Mouse (Mus musculus) midbrain, embryonic 16.5 days (tissue): Measurements from ENCODE around the gene Azin2. TPM values are rescaled to one million over a fixed set of nuclear protein-coding genes. Genes with fewer than 3 reads are reported as not detected.

Experiments
- ATAC-seq: fragments of 200-750 bp; cut with Nextera tagmentation; 2 replicates; pipeline ENCODE4 v1.8.0; 2017; ENCODE audit warnings: moderate TSS enrichment
- H3K27ac ChIP-seq: fragments of 300-500 bp; sonication (generic); 2 replicates; pipeline ENCODE4 v1.5.1; 2014; ENCODE audit warnings: mild to moderate bottlenecking, low read length, mixed read lengths
- H3K27me3 ChIP-seq: fragments of 300-500 bp; sonication (generic); 2 replicates; pipeline ENCODE4 v1.6.1; 2014; ENCODE audit warnings: low read depth, low read length, mixed read lengths; ENCODE audit not compliant: control insufficient read depth, insufficient read depth
- H3K36me3 ChIP-seq: fragments of 300-500 bp; sonication (generic); 2 replicates; pipeline ENCODE4 v1.6.1; 2014; ENCODE audit warnings: mild to moderate bottlenecking, low read length, moderate library complexity, mixed read lengths; ENCODE audit not compliant: control insufficient read depth, insufficient read depth
- H3K4me1 ChIP-seq: fragments of 300-500 bp; sonication (generic); 2 replicates; pipeline ENCODE4 v1.6.1; 2014; ENCODE audit warnings: mild to moderate bottlenecking, low read length, mixed read lengths; ENCODE audit not compliant: control insufficient read depth, insufficient read depth
- H3K4me2 ChIP-seq: fragments of 300-500 bp; sonication (generic); 2 replicates; pipeline ENCODE4 v1.6.1; 2014; ENCODE audit warnings: mild to moderate bottlenecking, low read length, mixed read lengths
- H3K4me3 ChIP-seq: fragments of 300-500 bp; sonication (generic); 2 replicates; pipeline ENCODE4 v1.5.1; 2014; ENCODE audit warnings: low read depth, mild to moderate bottlenecking, low read length, moderate library complexity, mixed read lengths
- H3K9ac ChIP-seq: fragments of 300-500 bp; sonication (generic); 2 replicates; pipeline ENCODE4 v1.6.1; 2014; ENCODE audit warnings: low read depth, low read length, mixed read lengths
- H3K9me3 ChIP-seq: fragments of 300-500 bp; sonication (generic); replicated peaks from 2 replicates; pipeline ENCODE4 v1.6.1; 2014; ENCODE audit warnings: mild to moderate bottlenecking, low read length, mixed read lengths; ENCODE audit not compliant: control insufficient read depth, poor library complexity, severe bottlenecking
- WGBS: fragments of 180-500 bp; shearing (Covaris S2); extraction: QIAGEN DNeasy Blood & Tissue Kit; methylation state at CpG from one replicate; pipeline ENCODE4 v1.1.7; 2014; 5-methylcytosine and 5-hydroxymethylcytosine counted together
- polyA plus RNA-seq: library from polyadenylated mRNA; unstranded; fragments of >200 nt; fragmentation: Nextera tagmentation; extraction: Ambion mirVana; gene quantifications from 2 replicates; pipeline ENCODE4 v1.2.1, GENCODE M21; 2015

The Azin2 gene
- polyA plus RNA-seq, 1 experiment from 2014 or later, result 20.2 TPM

- no peak overlapping the region for H3K9ac ChIP-seq
- H3K9me3 ChIP-seq, result no peaks in the 10 kb centered on the region
- ATAC-seq, result no peak
- H3K27ac ChIP-seq, result no peak overlapping the region
- H3K36me3 ChIP-seq, result no peaks in the 10 kb centered on the region
- WGBS, result 93% methylated on average over 12 of the region's 12 CpGs
- no peaks in the 10 kb centered on the region for H3K27me3 ChIP-seq
- H3K4me2 ChIP-seq, result no peak overlapping the region
- peaks cover 36% of the 10 kb centered on the region for H3K4me1 ChIP-seq
- H3K4me3 ChIP-seq, result no peak overlapping the region; the same call in 1 of the 2 replicates
Measured at GRCm38 (mm10) chr4:128889752-128890630, 72.3 kb downstream of the Azin2 start.

- no peak overlapping the region for H3K9ac ChIP-seq
- H3K27me3 ChIP-seq, result no peaks in the 10 kb centered on the region
- ATAC-seq, result no peak
- no peak overlapping the region for H3K27ac ChIP-seq
- 91% methylated on average over 6 of the region's 6 CpGs for WGBS
- H3K4me3 ChIP-seq, result no peak overlapping the region
- peaks cover 43% of the 10 kb centered on the region for H3K4me1 ChIP-seq
- H3K9me3 ChIP-seq, result no peaks in the 10 kb centered on the region
- no peak overlapping the region for H3K4me2 ChIP-seq
- H3K36me3 ChIP-seq, result no peaks in the 10 kb centered on the region
Measured at GRCm38 (mm10) chr4:128888436-128888990, 73.7 kb downstream of the Azin2 start.

- 34% methylated on average over 9 of the region's 9 CpGs for WGBS
- no peak for ATAC-seq
- H3K9me3 ChIP-seq, result no peaks in the 10 kb centered on the region
- H3K27me3 ChIP-seq, result no peaks in the 10 kb centered on the region
- no peaks in the 10 kb centered on the region for H3K36me3 ChIP-seq
- H3K4me3 ChIP-seq, result no peak overlapping the region
- H3K27ac ChIP-seq, result no peak overlapping the region
- H3K4me2 ChIP-seq, result no peak overlapping the region
- peaks cover 45% of the 10 kb centered on the region for H3K4me1 ChIP-seq
- peak overlapping the region; percentile 42; the same call in 1 of the 2 replicates for H3K9ac ChIP-seq
Measured at GRCm38 (mm10) chr4:128887641-128888091, 74.6 kb downstream of the Azin2 start.

GRCm38 (mm10) chr4:128887026-128887425 is 75.2 kb downstream of the Azin2 start:
- WGBS, result 68% methylated on average over 10 of the region's 10 CpGs
- Histone ChIP-seq H3K27me3 (no peaks in the 10 kb centered on the region), H3K4me2 (peak overlapping the region; percentile 27; the same call in 1 of the 2 replicates), H3K9me3 (no peaks in the 10 kb centered on the region), H3K36me3 (no peaks in the 10 kb centered on the region), H3K4me3 (no peak overlapping the region), H3K4me1 (peaks cover 42% of the 10 kb centered on the region), H3K9ac (peak overlapping the region; percentile 42; the same call in 1 of the 2 replicates), H3K27ac (no peak overlapping the region)
- no peak for ATAC-seq

- Histone ChIP-seq H3K27me3 (no peaks in the 10 kb centered on the region), H3K36me3 (no peaks in the 10 kb centered on the region), H3K27ac (no peak overlapping the region), H3K9me3 (no peaks in the 10 kb centered on the region), H3K9ac (peak overlapping the region; percentile 28; the same call in 1 of the 2 replicates), H3K4me3 (no peak overlapping the region), H3K4me2 (peak overlapping the region; percentile 27; the same call in 1 of the 2 replicates), H3K4me1 (peaks cover 38% of the 10 kb centered on the region)
- no peak for ATAC-seq
- WGBS, result 30% methylated on average over 5 of the region's 5 CpGs
Measured at GRCm38 (mm10) chr4:128886571-128886970, 75.7 kb downstream of the Azin2 start.

- WGBS, result 92% methylated on average over 8 of the region's 8 CpGs
- Histone ChIP-seq H3K4me2 (peak overlapping the region; percentile 86), H3K36me3 (no peaks in the 10 kb centered on the region), H3K4me3 (no peak overlapping the region), H3K4me1 (peaks cover 36% of the 10 kb centered on the region), H3K9ac (no peak overlapping the region), H3K27ac (no peak overlapping the region), H3K27me3 (no peaks in the 10 kb centered on the region), H3K9me3 (no peaks in the 10 kb centered on the region)
- no peak for ATAC-seq
Measured at GRCm38 (mm10) chr4:128885540-128885939, 76.7 kb downstream of the Azin2 start.

GRCm38 (mm10) chr4:128884711-128885095 is 77.5 kb downstream of the Azin2 start:
- Histone ChIP-seq H3K27me3 (no peaks in the 10 kb centered on the region), H3K36me3 (no peaks in the 10 kb centered on the region), H3K9me3 (no peaks in the 10 kb centered on the region), H3K4me2 (peak overlapping the region; percentile 86), H3K9ac (peak overlapping the region; percentile 92), H3K4me3 (peak overlapping the region; percentile 86), H3K27ac (peak overlapping the region; percentile 81), H3K4me1 (peaks cover 36% of the 10 kb centered on the region)
- WGBS, result 52% methylated on average over 5 of the region's 5 CpGs
- no peak for ATAC-seq

- peak overlapping the region; percentile 86 for H3K4me3 ChIP-seq
- under 1% methylated on average over 82 of the region's 94 CpGs for WGBS
- H3K9ac ChIP-seq, result peak overlapping the region; percentile 92
- H3K4me1 ChIP-seq, result peaks cover 42% of the 10 kb centered on the region
- no peaks in the 10 kb centered on the region for H3K36me3 ChIP-seq
- peak; percentile 73 for ATAC-seq
- H3K4me2 ChIP-seq, result peak overlapping the region; percentile 86
- no peaks in the 10 kb centered on the region for H3K9me3 ChIP-seq
- no peaks in the 10 kb centered on the region for H3K27me3 ChIP-seq
- peak overlapping the region; percentile 81 for H3K27ac ChIP-seq
Measured at GRCm38 (mm10) chr4:128883801-128884710, 78.2 kb downstream of the Azin2 start.
